Mouse (Mus musculus) adrenal gland, postnatal 36 days (tissue): Measurements from ENCODE around the gene Kat14. TPM values are rescaled to one million over a fixed set of nuclear protein-coding genes. Genes with fewer than 3 reads are reported as not detected.

Experiments
- DNase-seq, 2 experiments: peaks; one replicate each; pipeline ENCODE4 v3.0.0; 2021; ENCODE audit warnings: mixed read lengths in 1 of 2
- total RNA-seq, 2 experiments: library from RNA; stranded (reverse); gene quantifications; 2 replicates each; pipeline ENCODE4 v1.2.3; 2021

Gene Kat14
- total RNA-seq, 2 experiments from 2014 or later = 21.4 to 29.6 TPM

- no peak for DNase-seq
These were observed 13.0 kb downstream of the Kat14 start for GRCm38 (mm10) chr2:144381741-144382140.

- DNase-seq = no peak
These were observed 13.9 kb downstream of the Kat14 start for GRCm38 (mm10) chr2:144382624-144383138.

GRCm38 (mm10) chr2:144386296-144386695 is 17.5 kb downstream of the Kat14 start:
- no peak for DNase-seq

DNA sequence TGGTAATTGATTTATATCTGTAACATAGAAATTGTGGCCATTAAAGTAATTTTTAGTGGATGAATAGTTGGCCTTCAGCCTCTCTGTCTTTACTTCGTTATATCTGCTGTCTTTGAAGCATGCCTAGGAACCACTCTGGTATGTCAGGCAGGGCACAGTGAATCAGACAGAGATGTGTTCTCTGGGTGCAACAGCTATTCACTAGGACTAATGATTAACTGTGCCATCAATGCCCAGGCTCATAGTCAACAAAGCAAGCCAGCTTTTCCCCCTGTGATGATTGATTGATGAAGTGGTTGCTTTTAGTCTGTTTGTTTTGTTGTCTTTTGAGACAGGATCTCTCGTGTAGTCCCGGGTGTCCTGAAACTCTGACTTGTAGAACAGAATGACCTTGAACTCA is 19.6 kb downstream of the Kat14 start:
- DNase-seq = no peak

- DNase-seq = no peak
These were observed 30.7 kb downstream of the Kat14 start for GRCm38 (mm10) chr2:144399531-144399930.

DNA sequence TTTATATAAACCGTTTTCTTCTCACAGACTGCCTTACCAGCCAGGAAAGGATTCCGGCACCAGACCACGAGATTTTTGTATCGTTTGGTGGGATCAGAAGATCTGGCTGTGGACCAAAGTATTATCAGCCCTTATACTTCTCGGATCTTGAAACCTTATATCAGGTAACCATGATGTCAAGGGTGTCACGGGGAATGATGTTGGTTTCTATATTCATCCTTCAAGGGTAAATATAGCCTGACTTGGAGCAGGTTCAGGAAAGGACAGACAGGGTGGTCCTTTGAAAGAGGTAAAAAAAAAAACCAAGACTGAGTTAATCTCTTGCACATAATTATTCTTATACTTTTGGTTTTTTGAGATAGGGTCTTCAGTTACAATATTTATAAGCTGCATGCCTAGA is 31.9 kb downstream of the Kat14 start:
- DNase-seq = no peak

GRCm38 (mm10) chr2:144409037-144409436 is 40.3 kb downstream of the Kat14 start:
- DNase-seq = no peak

- DNase-seq = no peak
These were observed 41.8 kb downstream of the Kat14 start for GRCm38 (mm10) chr2:144410603-144411002.

GRCm38 (mm10) chr2:144414646-144415045 is 45.9 kb downstream of the Kat14 start:
- no peak for DNase-seq

- DNase-seq = no peak
These were observed 48.1 kb downstream of the Kat14 start for GRCm38 (mm10) chr2:144416859-144417258.

GRCm38 (mm10) chr2:144418062-144418461 is 49.3 kb downstream of the Kat14 start:
- DNase-seq = no peak

DNA sequence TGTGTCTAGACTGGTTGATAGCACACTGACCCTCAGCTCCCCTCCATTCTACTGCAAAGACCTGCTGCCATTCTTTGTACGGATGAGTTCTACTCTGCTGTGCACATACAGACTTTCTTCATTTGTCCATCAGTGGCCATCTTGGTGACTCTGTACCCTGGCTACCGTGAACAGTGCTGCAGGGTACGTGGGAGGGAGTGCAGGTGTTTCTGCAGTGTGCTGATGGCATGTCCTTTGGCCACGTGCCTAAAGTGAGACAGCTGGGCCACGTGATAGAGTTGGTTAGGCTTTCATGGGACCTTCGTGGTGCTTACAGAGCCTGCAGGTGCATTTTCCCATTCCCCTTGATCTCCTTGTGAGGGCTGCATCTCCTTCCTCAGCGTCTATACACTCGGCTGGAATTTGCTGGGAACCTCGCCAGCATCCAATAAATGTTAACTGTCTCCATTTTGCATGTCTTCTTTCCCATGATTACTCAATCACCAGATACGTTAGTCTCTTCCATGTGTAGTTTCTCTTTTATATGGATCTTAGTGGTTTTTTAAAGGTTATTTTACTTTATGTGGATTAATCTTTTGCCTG is 53.4 kb downstream of the Kat14 start:
- no peak for DNase-seq

- DNase-seq = no peak
These were observed 57.0 kb downstream of the Kat14 start for GRCm38 (mm10) chr2:144425761-144426160.

GRCm38 (mm10) chr2:144427852-144428251 is 59.1 kb downstream of the Kat14 start:
- DNase-seq = no peak

- DNase-seq = no peak
These were observed 59.9 kb downstream of the Kat14 start for GRCm38 (mm10) chr2:144428659-144429058.

GRCm38 (mm10) chr2:144429171-144429570 is 60.4 kb downstream of the Kat14 start:
- no peak for DNase-seq

DNA sequence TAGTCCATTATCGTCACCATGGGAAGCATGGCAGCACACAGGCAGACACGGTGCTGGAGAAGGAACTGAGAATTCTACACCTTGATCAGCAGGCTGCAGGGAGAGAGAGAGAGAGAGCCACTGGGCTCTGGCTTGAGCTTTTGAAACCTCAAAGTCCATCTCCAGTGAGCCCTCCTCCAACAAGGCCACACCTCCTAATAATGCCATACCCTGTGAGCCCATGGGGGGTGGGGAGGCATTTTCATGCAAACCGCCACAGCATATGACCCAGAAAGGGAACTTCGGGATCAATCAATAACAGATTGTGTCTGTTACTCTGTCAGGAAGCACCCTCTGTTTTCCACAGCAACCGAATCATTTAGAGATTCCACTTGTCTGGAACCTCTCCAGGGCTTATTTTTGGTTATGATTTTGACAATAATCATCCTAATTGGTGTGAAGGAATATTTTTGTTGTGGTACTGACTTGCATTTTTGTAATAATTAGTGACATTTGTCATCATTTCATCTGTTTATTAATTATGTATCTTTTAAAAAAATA is 62.6 kb downstream of the Kat14 start:
- DNase-seq = no peak

DNA sequence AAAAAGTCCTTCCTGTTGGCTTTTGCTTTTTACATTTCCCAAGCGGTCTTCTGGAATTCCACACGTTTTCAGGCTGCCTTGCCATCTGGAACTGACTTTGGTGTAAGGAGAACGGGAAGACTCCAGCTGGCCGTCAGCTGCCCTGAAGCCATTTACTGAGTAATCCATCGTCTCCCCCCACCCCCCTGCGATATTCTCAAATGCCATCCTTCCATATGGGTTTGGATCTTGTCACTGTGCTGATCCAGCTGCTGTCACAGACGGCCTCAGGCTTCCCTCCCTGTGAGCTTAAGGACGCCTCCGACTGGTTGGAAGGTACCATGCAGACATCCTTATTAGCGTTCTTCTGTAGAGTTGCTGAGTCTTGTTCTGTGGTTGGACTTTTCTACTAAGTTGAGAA is 66.9 kb downstream of the Kat14 start:
- no peak for DNase-seq

DNA sequence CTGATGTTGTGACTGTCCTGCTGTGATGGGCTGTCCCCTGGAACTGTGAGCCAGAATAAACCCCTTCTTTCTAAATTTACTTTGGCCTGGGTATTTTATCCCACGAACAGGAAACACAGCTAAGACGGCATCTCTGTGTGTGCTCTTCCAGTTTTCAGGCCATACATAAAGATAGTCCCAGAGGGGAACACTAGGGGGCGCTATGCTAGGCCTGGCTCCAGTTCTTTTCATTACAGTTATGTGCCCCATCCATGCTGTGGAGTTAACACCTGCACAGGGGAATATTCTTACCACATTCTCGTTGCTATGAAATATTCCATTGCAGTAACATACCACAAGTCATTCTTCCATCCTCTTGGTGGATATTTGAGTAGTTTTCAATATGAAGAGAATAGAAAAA is 69.6 kb downstream of the Kat14 start:
- peak in 1 of 2 experiments; percentile 10 for DNase-seq

DNA sequence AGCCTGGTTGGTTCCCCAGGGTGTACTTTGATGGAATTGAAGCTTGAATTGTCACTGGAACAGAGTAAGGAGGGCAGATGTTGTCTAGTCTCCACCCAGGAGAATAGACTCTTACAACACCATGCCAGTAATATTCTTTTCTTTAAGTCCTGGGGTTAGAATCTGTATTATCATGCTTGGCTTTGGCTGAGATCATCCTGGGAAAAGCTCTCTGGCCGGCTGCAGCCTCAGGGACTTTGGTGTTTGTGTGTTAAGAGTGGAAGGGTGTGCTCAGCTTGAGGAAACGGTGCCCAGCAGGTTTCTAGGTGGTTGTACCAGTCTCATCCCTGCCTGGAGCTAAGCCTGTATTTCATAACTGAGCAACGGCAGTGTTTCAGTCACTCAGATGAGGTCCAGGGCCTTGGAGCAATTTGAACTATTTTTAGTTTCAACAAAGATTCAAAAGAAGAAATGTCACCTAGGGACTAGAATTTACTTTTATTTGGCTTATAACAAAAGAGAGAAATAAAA is 70.5 kb downstream of the Kat14 start:
- DNase-seq = no peak

DNA sequence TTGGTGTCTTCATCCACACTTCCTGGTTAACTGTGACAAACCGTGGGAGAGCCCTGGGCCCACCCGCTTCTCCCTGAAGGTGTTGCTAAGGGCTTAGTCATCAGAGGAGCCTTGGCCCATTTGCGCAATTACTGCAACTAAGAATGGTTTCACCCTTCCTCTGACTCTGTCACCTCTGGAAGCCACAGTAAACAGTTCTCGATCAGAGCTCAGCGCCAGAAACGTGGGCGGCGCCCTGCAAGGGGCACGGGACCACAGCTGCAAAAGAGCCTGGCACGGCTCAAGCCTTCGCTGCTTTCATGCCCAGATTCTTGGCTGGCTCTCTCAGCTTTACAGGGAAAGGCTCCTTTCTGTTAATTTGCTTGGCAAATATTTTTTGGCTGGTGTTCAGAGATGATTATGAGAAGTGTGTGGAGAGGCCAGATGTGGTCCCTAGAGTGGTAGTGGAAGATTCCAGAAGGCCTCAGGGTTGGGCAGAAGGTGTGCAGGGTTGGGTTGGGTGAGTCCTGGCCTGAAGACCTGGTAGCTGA is 72.7 kb downstream of the Kat14 start:
- DNase-seq = peak; percentile 42 to 70

- no peak for DNase-seq
These were observed 77.7 kb downstream of the Kat14 start for GRCm38 (mm10) chr2:144446360-144446999.

GRCm38 (mm10) chr2:144450378-144450777 is 81.6 kb downstream of the Kat14 start:
- no peak for DNase-seq
